Comparison of ENCODE assay signal across 8 mouse cellular contexts in genomic region chrX:159626907-159627587, GRCm38 (mm10). TPM values are rescaled to one million over a fixed set of nuclear protein-coding genes. Genes with fewer than 3 reads are reported as not detected.
A peak's percentile ranks its signal among the peaks of the same experiment; 100 is the strongest.
DNase-seq lines count a peak whose midpoint lies in the region; ATAC-seq and TF ChIP-seq lines count a peak whose summit lies in the region.

Sh3kbp1 (plus strand) TSS chrX:159627272.

- H3K4me1 ChIP-seq in hindbrain, postnatal 0 days (ENCODE audit: insufficient read depth, low read length): no peaks in the 10 kb centered on the region

- H3K4me2 ChIP-seq in hindbrain, postnatal 0 days (ENCODE audit: low read depth, low read length): peak within 1 kb of the TSS; percentile 60

- DNase-seq in adrenal gland, adult (ENCODE audit: inconsistent age in 2 of 2, low spot score in 1 of 2): peak; percentile 77 to 86
- DNase-seq in embryo, embryonic 10 days (ENCODE audit: low spot score): peak; percentile 53
- peak; percentile 75 for DNase-seq in gastrocnemius, postnatal 10 days
- DNase-seq in hindbrain, postnatal 0 days (ENCODE audit: low spot score): peak; percentile 76
- peak; percentile 12 to 41 for DNase-seq in left cerebral cortex, adult 8-10 months (ENCODE audit: low spot score in 2 of 2)
- peak; percentile 64 to 69 for DNase-seq in right cerebral cortex, postnatal 10 days (ENCODE audit: low spot score in 2 of 2)
- DNase-seq in urinary bladder, postnatal 25 days (ENCODE audit: low spot score): peak; percentile 57

- no peaks in the 10 kb centered on the region for H3K36me3 ChIP-seq in hindbrain, postnatal 0 days (ENCODE audit: insufficient read depth, low read length)

- H3K9me3 ChIP-seq in hindbrain, postnatal 0 days (ENCODE audit: low read length): no peaks in the 10 kb centered on the region

- no peaks in the 10 kb centered on the region for H3K27me3 ChIP-seq in hindbrain, postnatal 0 days (ENCODE audit: insufficient read depth, low read length)

- peak within 1 kb of the TSS; percentile 56 for H3K4me3 ChIP-seq in hindbrain, postnatal 0 days (ENCODE audit: low read length)

- 28% methylated on average over 49 of the region's 60 CpGs for WGBS in hindbrain, postnatal 0 days

- ATAC-seq in hindbrain, postnatal 0 days: peak; percentile 90
- ATAC-seq in megakaryocyte, adult 5-6 weeks (ENCODE audit: poor library complexity, severe bottlenecking): peak; percentile 86

- peak within 1 kb of the TSS; percentile 61 for H3K9ac ChIP-seq in hindbrain, postnatal 0 days (replicated peaks; ENCODE audit: low read length)

- peak within 1 kb of the TSS; percentile 60 for H3K27ac ChIP-seq in hindbrain, postnatal 0 days

- TF ChIP-seq CTCF in hindbrain, postnatal 0 days (IDR thresholded peaks at IDR 0.05; ENCODE audit: low read depth): no peak

RNA-seq across cellular contexts. Expression of gene Sh3kbp1, which starts in this region (rescaled TPM):
- total RNA-seq in gastrocnemius, postnatal 10 days (2021): 10 to 100 TPM; 26.3 to 34.1 TPM
- 42.0 and 45.5 TPM in 2 replicates for total RNA-seq in hindbrain, postnatal 0 days (2014; rRNA removed)
- 41.1 and 43.4 TPM in 2 replicates for polyA plus RNA-seq in hindbrain, postnatal 0 days (2015; fragmentation: Nextera tagmentation; extraction: Ambion mirVana)
- total RNA-seq in left cerebral cortex, adult 8-10 months (2022): 10 to 100 TPM; 56.2 to 61.8 (median 59.0) TPM
- 154 TPM in 2 replicates for total RNA-seq in megakaryocyte, adult 5-6 weeks (2015)
- 191 and 195 TPM in 2 replicates for total RNA-seq in megakaryocyte, adult 5-6 weeks (2017)

Comparison
In these comparisons a context has a peak if more than half of its experiments do, and no peak if none do; other contexts are left out.
1. Peak in every context shown above with its lines: DNase-seq, ATAC-seq, H3K4me3 ChIP-seq and H3K27ac ChIP-seq.
2. DNase-seq: peak in every context shown above with its lines; median percentile 82 in adrenal gland, adult; 76 in hindbrain, postnatal 0 days; 75 in gastrocnemius, postnatal 10 days; 66 in right cerebral cortex, postnatal 10 days; 57 in urinary bladder, postnatal 25 days; 53 in embryo, embryonic 10 days; 26 in left cerebral cortex, adult 8-10 months.